Mouse (Mus musculus): ENCODE results near the gene Nccrp1. TPM values are rescaled to one million over a fixed set of nuclear protein-coding genes. Genes with fewer than 3 reads are reported as not detected.

Gene Nccrp1
- polyA plus RNA-seq (2014; fragmentation: Illumina TruSeq; extraction: RNeasy Lipid Tissue Mini Kit (QIAGEN cat#74804); ENCODE audit: low read depth, low replicate concordance), result 0.49 TPM

GRCm38 (mm10) chr7:28547154-28547553 lies at the start of gene Nccrp1:
Gene Nccrp1 (minus strand): TSS chr7:28547254.

GRCm38 (mm10) chr7:28540526-28540925 lies 6.5 kb downstream of the Nccrp1 start, which contains the start of gene Sycn:
Gene Sycn (plus strand): TSS chr7:28540885.

GRCm38 (mm10) chr7:28522536-28522935 lies 24.5 kb downstream of the Nccrp1 start, which contains the start of gene Ifnl3:
Gene Ifnl3 (plus strand): TSS chr7:28522836.

GRCm38 (mm10) chr7:28510405-28510974 lies 36.6 kb downstream of the Nccrp1 start, which contains the start of gene Ifnl2:
Gene Ifnl2 (minus strand): TSS chr7:28510455.

Other genes starting within 250 kb of the Nccrp1 start
- gene Dll3, start 245.0 kb downstream of the Nccrp1 start, polyA plus RNA-seq (2014; fragmentation: Illumina TruSeq; extraction: RNeasy Lipid Tissue Mini Kit (QIAGEN cat#74804); ENCODE audit: low read depth, low replicate concordance), result not detected
- gene Timm50, start 235.2 kb downstream of the Nccrp1 start, polyA plus RNA-seq (2014; fragmentation: Illumina TruSeq; extraction: RNeasy Lipid Tissue Mini Kit (QIAGEN cat#74804); ENCODE audit: low read depth, low replicate concordance), result 9.1 TPM
- gene Supt5, start 208.5 kb downstream of the Nccrp1 start, polyA plus RNA-seq (2014; fragmentation: Illumina TruSeq; extraction: RNeasy Lipid Tissue Mini Kit (QIAGEN cat#74804); ENCODE audit: low read depth, low replicate concordance), result 21.8 TPM
- gene Rps16, start 196.6 kb downstream of the Nccrp1 start, polyA plus RNA-seq (2014; fragmentation: Illumina TruSeq; extraction: RNeasy Lipid Tissue Mini Kit (QIAGEN cat#74804); ENCODE audit: low read depth, low replicate concordance), result 90.5 TPM
- 0.69 TPM for gene Plekhg2, start 174.7 kb downstream of the Nccrp1 start, polyA plus RNA-seq (2014; fragmentation: Illumina TruSeq; extraction: RNeasy Lipid Tissue Mini Kit (QIAGEN cat#74804); ENCODE audit: low read depth, low replicate concordance)
- gene Zfp36, start 167.0 kb downstream of the Nccrp1 start, polyA plus RNA-seq (2014; fragmentation: Illumina TruSeq; extraction: RNeasy Lipid Tissue Mini Kit (QIAGEN cat#74804); ENCODE audit: low read depth, low replicate concordance), result 31.6 TPM
- gene Med29, start 154.5 kb downstream of the Nccrp1 start, polyA plus RNA-seq (2014; fragmentation: Illumina TruSeq; extraction: RNeasy Lipid Tissue Mini Kit (QIAGEN cat#74804); ENCODE audit: low read depth, low replicate concordance), result 1.8 TPM
- gene Paf1, start 154.3 kb downstream of the Nccrp1 start, polyA plus RNA-seq (2014; fragmentation: Illumina TruSeq; extraction: RNeasy Lipid Tissue Mini Kit (QIAGEN cat#74804); ENCODE audit: low read depth, low replicate concordance), result 45.1 TPM
- gene Gmfg, start 109.8 kb downstream of the Nccrp1 start, polyA plus RNA-seq (2014; fragmentation: Illumina TruSeq; extraction: RNeasy Lipid Tissue Mini Kit (QIAGEN cat#74804); ENCODE audit: low read depth, low replicate concordance), result 5.2 TPM
- gene Lrfn1, start 95.3 kb downstream of the Nccrp1 start, polyA plus RNA-seq (2014; fragmentation: Illumina TruSeq; extraction: RNeasy Lipid Tissue Mini Kit (QIAGEN cat#74804); ENCODE audit: low read depth, low replicate concordance), result 0.12 TPM
- not detected for gene Ifnl2, start 36.8 kb downstream of the Nccrp1 start, polyA plus RNA-seq (2014; fragmentation: Illumina TruSeq; extraction: RNeasy Lipid Tissue Mini Kit (QIAGEN cat#74804); ENCODE audit: low read depth, low replicate concordance)
- not detected for gene Ifnl3, start 24.4 kb downstream of the Nccrp1 start, polyA plus RNA-seq (2014; fragmentation: Illumina TruSeq; extraction: RNeasy Lipid Tissue Mini Kit (QIAGEN cat#74804); ENCODE audit: low read depth, low replicate concordance)
- not detected for gene Sycn, start 6.4 kb downstream of the Nccrp1 start, polyA plus RNA-seq (2014; fragmentation: Illumina TruSeq; extraction: RNeasy Lipid Tissue Mini Kit (QIAGEN cat#74804); ENCODE audit: low read depth, low replicate concordance)
- gene Samd4b, start 50.9 kb upstream of the Nccrp1 start, polyA plus RNA-seq (2014; fragmentation: Illumina TruSeq; extraction: RNeasy Lipid Tissue Mini Kit (QIAGEN cat#74804); ENCODE audit: low read depth, low replicate concordance), result 8.9 TPM
- gene Pak4, start 50.9 kb upstream of the Nccrp1 start, polyA plus RNA-seq (2014; fragmentation: Illumina TruSeq; extraction: RNeasy Lipid Tissue Mini Kit (QIAGEN cat#74804); ENCODE audit: low read depth, low replicate concordance), result 1.2 TPM
- gene Acp7, start 84.1 kb upstream of the Nccrp1 start, polyA plus RNA-seq (2014; fragmentation: Illumina TruSeq; extraction: RNeasy Lipid Tissue Mini Kit (QIAGEN cat#74804); ENCODE audit: low read depth, low replicate concordance), result not detected
- not detected for gene Fbxo27, start 145.6 kb upstream of the Nccrp1 start, polyA plus RNA-seq (2014; fragmentation: Illumina TruSeq; extraction: RNeasy Lipid Tissue Mini Kit (QIAGEN cat#74804); ENCODE audit: low read depth, low replicate concordance)
- gene Fbxo17, start 169.6 kb upstream of the Nccrp1 start, polyA plus RNA-seq (2014; fragmentation: Illumina TruSeq; extraction: RNeasy Lipid Tissue Mini Kit (QIAGEN cat#74804); ENCODE audit: low read depth, low replicate concordance), result 0.49 TPM
- 28.9 TPM for gene Mrps12, start 194.6 kb upstream of the Nccrp1 start, polyA plus RNA-seq (2014; fragmentation: Illumina TruSeq; extraction: RNeasy Lipid Tissue Mini Kit (QIAGEN cat#74804); ENCODE audit: low read depth, low replicate concordance)
- gene Sars2, start 194.7 kb upstream of the Nccrp1 start, polyA plus RNA-seq (2014; fragmentation: Illumina TruSeq; extraction: RNeasy Lipid Tissue Mini Kit (QIAGEN cat#74804); ENCODE audit: low read depth, low replicate concordance), result 0.24 TPM
- not detected for gene Ccer2, start 208.9 kb upstream of the Nccrp1 start, polyA plus RNA-seq (2014; fragmentation: Illumina TruSeq; extraction: RNeasy Lipid Tissue Mini Kit (QIAGEN cat#74804); ENCODE audit: low read depth, low replicate concordance)
- 20.8 TPM for gene Sirt2, start 219.5 kb upstream of the Nccrp1 start, polyA plus RNA-seq (2014; fragmentation: Illumina TruSeq; extraction: RNeasy Lipid Tissue Mini Kit (QIAGEN cat#74804); ENCODE audit: low read depth, low replicate concordance)
- not detected for gene Nfkbib, start 220.3 kb upstream of the Nccrp1 start, polyA plus RNA-seq (2014; fragmentation: Illumina TruSeq; extraction: RNeasy Lipid Tissue Mini Kit (QIAGEN cat#74804); ENCODE audit: low read depth, low replicate concordance)
- 3.4 TPM for gene Rinl, start 241.7 kb upstream of the Nccrp1 start, polyA plus RNA-seq (2014; fragmentation: Illumina TruSeq; extraction: RNeasy Lipid Tissue Mini Kit (QIAGEN cat#74804); ENCODE audit: low read depth, low replicate concordance)